Mouse (Mus musculus) C2C12 (cell line): ENCODE measurements around the gene Marcksl1. TPM values are rescaled to one million over a fixed set of nuclear protein-coding genes. Genes with fewer than 3 reads are reported as not detected.
A peak's percentile ranks its signal among the peaks of the same experiment; 100 is the strongest.

ENCODE experiments used
- H3K27me3 ChIP-seq: one replicate; pipeline ENCODE4 v1.6.1; 2011; ENCODE audit not compliant: control insufficient read depth, insufficient read depth, insufficient read length
- H3K36me3 ChIP-seq: one replicate; pipeline ENCODE4 v1.6.1; 2011; ENCODE audit not compliant: control insufficient read depth, insufficient read depth
- H3K4me3 ChIP-seq: one replicate; pipeline ENCODE4 v1.5.1; 2011; ENCODE audit warnings: mild to moderate bottlenecking, control low read depth; ENCODE audit not compliant: poor library complexity, insufficient read depth, severe bottlenecking
- H3K79me2 ChIP-seq: one replicate; pipeline ENCODE4 v1.6.1; 2011; ENCODE audit not compliant: control insufficient read depth, insufficient read depth
- H3K79me3 ChIP-seq: one replicate; pipeline ENCODE4 v1.6.1; 2011; ENCODE audit warnings: low read depth, control low read depth
- H3ac ChIP-seq: one replicate; pipeline ENCODE3; 2011; ENCODE audit warnings: low read depth; ENCODE audit not compliant: control insufficient read depth, insufficient read length
- CEBPB ChIP-seq: IDR thresholded peaks from one replicate; pipeline ENCODE4 v1.6.1; 2011; ENCODE audit warnings: low read depth, mild to moderate bottlenecking, control low read depth, moderate library complexity
- CTCF ChIP-seq: IDR thresholded peaks from one replicate; pipeline ENCODE4 v1.5.1; 2011; ENCODE audit not compliant: control insufficient read depth, insufficient read depth, insufficient read length
- FOSL1 ChIP-seq: IDR thresholded peaks from one replicate; pipeline ENCODE4 v1.8.0; 2011; ENCODE audit warnings: mild to moderate bottlenecking, low read length; ENCODE audit not compliant: poor library complexity, insufficient read depth, severe bottlenecking
- MAX ChIP-seq: IDR thresholded peaks from one replicate; pipeline ENCODE4 v1.6.1; 2011; ENCODE audit warnings: mild to moderate bottlenecking, control low read depth
- MYOD1 ChIP-seq: IDR thresholded peaks from one replicate; pipeline ENCODE4 v1.6.1; 2011; ENCODE audit warnings: low read depth; ENCODE audit not compliant: control insufficient read depth, insufficient read length
- MYOG ChIP-seq: IDR thresholded peaks from one replicate; pipeline ENCODE4 v1.6.1; 2011; ENCODE audit not compliant: control insufficient read depth, insufficient read length; ENCODE audit errors: extremely low read depth
- USF1 ChIP-seq: IDR thresholded peaks from one replicate; pipeline ENCODE4 v1.6.1; 2011; ENCODE audit warnings: low read depth, mild to moderate bottlenecking, control low read depth, moderate library complexity
- long read RNA-seq, 2 experiments: library from polyadenylated mRNA; unstranded; transcript quantifications; one replicate each; pipeline ENCODE4 v2.0.0; 2019 to 2020
- polyA plus RNA-seq: library from polyadenylated mRNA; unstranded; fragments of >200 nt; fragmentation: generic; extraction: Trizol; gene quantifications from one replicate; pipeline ENCODE4 v1.2.1, GENCODE M21; 2012; ENCODE audit warnings: missing spikeins

The Marcksl1 gene
- polyA plus RNA-seq, result 148 TPM
- long read RNA-seq, experiment 1, transcript Marcksl1-201 (2 exons, 1,605 nt), result major isoform, 79 of 92 reads
- long read RNA-seq, experiment 1, partial matches to known transcripts, result 11 of 92 reads
- long read RNA-seq, experiment 1, other reads (novel, unspliced or antisense), result 2 of 92 reads
- long read RNA-seq, experiment 2, transcript Marcksl1-201 (2 exons, 1,605 nt), result major isoform, 451 of 455 reads
- long read RNA-seq, experiment 2, partial matches to known transcripts, result 2 of 455 reads
- long read RNA-seq, experiment 2, other reads (novel, unspliced or antisense), result 2 of 455 reads

DNA sequence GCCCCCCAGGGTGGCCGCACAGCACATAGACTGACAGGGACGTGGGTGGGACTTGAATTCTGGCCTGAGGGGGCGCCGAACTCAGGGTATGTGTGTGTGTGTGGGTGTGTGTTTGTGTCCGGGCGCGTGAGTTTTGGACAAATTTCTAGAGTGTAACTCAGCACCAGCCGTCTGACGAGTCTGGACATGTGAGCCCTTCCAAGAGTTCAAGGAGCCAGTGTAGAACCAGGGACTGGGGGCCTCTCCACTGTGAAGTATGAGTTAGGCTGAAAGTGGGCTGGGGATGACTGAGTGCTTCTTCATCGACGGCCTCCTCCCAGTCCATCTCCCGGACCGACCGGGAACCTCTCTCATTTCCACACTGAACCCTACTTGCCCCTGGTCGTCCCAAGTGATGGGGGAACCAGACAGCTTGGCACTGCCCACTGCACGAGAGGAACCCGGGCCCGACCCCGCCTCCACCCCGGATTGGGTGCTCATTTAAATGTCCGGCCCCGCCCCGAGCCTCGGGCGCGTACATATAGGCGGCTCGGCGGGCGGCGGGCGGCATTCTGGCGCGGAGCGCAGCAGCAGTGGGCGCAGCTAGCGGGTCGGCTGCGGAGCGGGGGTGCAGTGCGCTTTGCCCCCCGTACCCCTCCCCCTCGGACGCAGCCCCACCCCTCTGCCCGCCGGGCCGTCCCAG is at the start of gene Marcksl1:
Gene Marcksl1 (plus strand): TSS at position 496 of the 682 bp plus-strand sequence.
- no peak for TF ChIP-seq USF1
- no peak for TF ChIP-seq CEBPB
- TF ChIP-seq CTCF, result no peak
- no peak for TF ChIP-seq MAX
- no peak for TF ChIP-seq MYOD1
- no peak for TF ChIP-seq MYOG
- no peak for TF ChIP-seq FOSL1
- Histone ChIP-seq H3K36me3 (peaks cover 11% of the 10 kb centered on the region), H3ac (peak within 1 kb of the TSS; percentile 95), H3K4me3 (peak within 1 kb of the TSS; percentile 78), H3K79me3 (peaks cover 3% of the 10 kb centered on the region), H3K27me3 (no peaks in the 10 kb centered on the region), H3K79me2 (peaks cover 20% of the 10 kb centered on the region)

DNA sequence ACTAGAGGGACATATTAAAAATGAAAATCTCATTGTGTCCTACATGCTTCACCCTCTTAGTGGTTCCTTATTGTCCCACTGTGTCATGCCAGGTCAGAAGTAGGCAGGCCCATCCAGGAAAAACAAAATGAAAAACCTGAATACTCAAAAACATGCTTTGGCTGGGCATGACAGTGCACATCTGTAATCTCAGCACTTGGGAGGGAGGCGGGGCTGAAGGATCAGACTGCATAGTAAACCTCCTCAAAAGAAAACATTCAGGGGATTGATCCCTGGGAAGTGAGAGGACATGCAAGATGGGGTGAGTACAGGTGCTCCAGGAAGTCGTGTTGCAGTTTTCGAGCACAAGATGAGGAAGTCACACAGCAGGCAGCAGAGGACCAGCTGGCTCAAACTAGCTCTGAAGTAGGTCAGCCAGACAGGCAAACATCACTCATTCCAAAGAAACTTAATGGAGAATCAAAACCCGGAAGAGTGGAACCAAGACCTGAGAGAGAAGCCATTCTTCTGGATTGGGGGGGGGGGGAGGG is 49.0 kb upstream of the Marcksl1 start:
- peaks cover 4% of the 10 kb centered on the region for H3K79me3 ChIP-seq
- no peaks in the 10 kb centered on the region for H3K27me3 ChIP-seq
- no peak overlapping the region for H3K4me3 ChIP-seq
- H3ac ChIP-seq, result no peak overlapping the region
- peaks cover 22% of the 10 kb centered on the region for H3K36me3 ChIP-seq
- no peaks in the 10 kb centered on the region for H3K79me2 ChIP-seq
- TF ChIP-seq FOSL1 (no peak), MYOD1 (no peak), CEBPB (no peak), MYOG (no peak), MAX (no peak), CTCF (no peak), USF1 (no peak)

- Histone ChIP-seq H3K79me3 (no peaks in the 10 kb centered on the region), H3K36me3 (peaks cover 24% of the 10 kb centered on the region), H3K79me2 (no peaks in the 10 kb centered on the region), H3K27me3 (no peaks in the 10 kb centered on the region), H3K4me3 (no peak overlapping the region), H3ac (no peak overlapping the region)
- TF ChIP-seq MYOD1, result no peak
- no peak for TF ChIP-seq MAX
- TF ChIP-seq MYOG, result no peak
- TF ChIP-seq FOSL1, result no peak
- TF ChIP-seq CTCF, result no peak
- no peak for TF ChIP-seq CEBPB
- no peak for TF ChIP-seq USF1
These were observed 37.3 kb upstream of the Marcksl1 start for GRCm38 (mm10) chr4:129476047-129476446.

DNA sequence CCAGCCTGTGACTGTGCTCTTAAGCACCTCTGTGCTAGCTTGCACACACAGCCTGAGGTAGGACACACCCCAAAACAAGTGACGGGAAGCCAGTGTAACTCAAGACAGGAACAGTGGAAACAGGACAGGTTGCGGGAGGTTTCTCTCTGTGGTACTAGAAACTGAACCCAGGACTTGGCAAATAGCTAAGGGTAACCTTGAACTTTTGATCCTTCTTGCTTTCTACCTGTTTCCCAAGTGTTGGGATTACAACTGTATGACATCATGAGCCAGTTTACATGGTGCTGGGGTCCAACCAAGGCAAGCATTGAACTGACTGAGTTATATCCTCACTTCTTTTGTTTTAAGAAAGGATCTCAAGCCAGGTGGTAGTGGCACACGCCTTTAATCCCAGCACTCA is 33.5 kb upstream of the Marcksl1 start:
- no peaks in the 10 kb centered on the region for H3K27me3 ChIP-seq
- H3K4me3 ChIP-seq, result no peak overlapping the region
- H3K79me2 ChIP-seq, result no peaks in the 10 kb centered on the region
- peaks cover 11% of the 10 kb centered on the region for H3K36me3 ChIP-seq
- no peak overlapping the region for H3ac ChIP-seq
- no peak for TF ChIP-seq USF1
- TF ChIP-seq MYOD1, result no peak
- no peak for TF ChIP-seq CTCF
- no peak for TF ChIP-seq FOSL1
- no peak for TF ChIP-seq MYOG
- no peak for TF ChIP-seq CEBPB
- TF ChIP-seq MAX, result no peak
- H3K79me3 ChIP-seq, result no peaks in the 10 kb centered on the region

DNA sequence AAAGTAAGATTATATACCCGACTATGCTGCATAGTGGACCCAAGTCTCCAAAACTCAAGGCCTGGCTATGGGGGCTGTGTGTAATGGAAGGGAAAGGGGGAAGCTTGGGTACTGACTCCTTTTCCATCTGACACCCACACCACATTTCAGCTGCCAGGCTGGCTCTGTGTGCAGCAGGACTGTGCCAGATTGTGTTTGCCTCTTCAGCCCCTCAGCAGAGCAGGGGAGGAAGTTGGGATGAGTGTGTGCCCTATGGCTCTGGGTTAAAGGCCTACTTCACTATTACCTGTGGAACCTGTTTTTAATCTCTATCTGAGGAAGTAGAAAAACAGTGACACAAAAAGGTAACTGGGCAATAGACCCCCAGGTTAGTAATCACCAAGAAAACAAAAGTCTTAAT is 32.3 kb upstream of the Marcksl1 start:
- Histone ChIP-seq H3ac (no peak overlapping the region), H3K79me2 (no peaks in the 10 kb centered on the region), H3K79me3 (no peaks in the 10 kb centered on the region), H3K4me3 (no peak overlapping the region), H3K36me3 (peaks cover 15% of the 10 kb centered on the region), H3K27me3 (no peaks in the 10 kb centered on the region)
- TF ChIP-seq MAX (no peak), CEBPB (no peak), FOSL1 (no peak), MYOG (no peak), CTCF (no peak), USF1 (no peak), MYOD1 (no peak)
